Mouse (Mus musculus) macrophage (primary cell): ENCODE measurements around the gene Tbxas1. TPM values are rescaled to one million over a fixed set of nuclear protein-coding genes. Genes with fewer than 3 reads are reported as not detected.

Experiments
- H3K27ac ChIP-seq: fragments of 350-480 bp; formaldehyde crosslinking; 2 replicates; pipeline ENCODE4 v1.9.0; 2021
- H3K36me3 ChIP-seq: fragments of 350-480 bp; formaldehyde crosslinking; 2 replicates; pipeline ENCODE4 v1.9.0; 2021; ENCODE audit errors: inconsistent target
- H3K4me3 ChIP-seq: fragments of 350-480 bp; formaldehyde crosslinking; 2 replicates; pipeline ENCODE4 v1.9.0; 2021; ENCODE audit errors: inconsistent target
- H3K79me2 ChIP-seq: fragments of 350-480 bp; formaldehyde crosslinking; 2 replicates; pipeline ENCODE4 v1.9.0; 2021; ENCODE audit errors: inconsistent target
- WGBS: methylation state at CpG from one replicate; pipeline ENCODE4 v1.1.7; 2026; ENCODE audit warnings: inconsistent platforms; ENCODE audit not compliant: missing documents; 5-methylcytosine and 5-hydroxymethylcytosine counted together
- polyA plus RNA-seq: library from polyadenylated mRNA; stranded (reverse); fragments of 250-400 nt; gene quantifications from 3 replicates; pipeline ENCODE4 v1.2.4, GENCODE M21; 2018; ENCODE audit warnings: inconsistent platforms

Tbxas1 gene
- polyA plus RNA-seq, 1 experiment from 2014 or later, result 131 TPM

- H3K4me3 ChIP-seq, result no peak overlapping the region
- peak overlapping the region; percentile 74 for H3K27ac ChIP-seq
- H3K79me2 ChIP-seq, result peaks cover 94% of the 10 kb centered on the region
- H3K36me3 ChIP-seq, result no peaks in the 10 kb centered on the region
- 95% methylated on average over 2 of the region's 2 CpGs for WGBS
Observed at GRCm38 (mm10) chr6:38870070-38870469, 5.1 kb upstream of the Tbxas1 start.

DNA sequence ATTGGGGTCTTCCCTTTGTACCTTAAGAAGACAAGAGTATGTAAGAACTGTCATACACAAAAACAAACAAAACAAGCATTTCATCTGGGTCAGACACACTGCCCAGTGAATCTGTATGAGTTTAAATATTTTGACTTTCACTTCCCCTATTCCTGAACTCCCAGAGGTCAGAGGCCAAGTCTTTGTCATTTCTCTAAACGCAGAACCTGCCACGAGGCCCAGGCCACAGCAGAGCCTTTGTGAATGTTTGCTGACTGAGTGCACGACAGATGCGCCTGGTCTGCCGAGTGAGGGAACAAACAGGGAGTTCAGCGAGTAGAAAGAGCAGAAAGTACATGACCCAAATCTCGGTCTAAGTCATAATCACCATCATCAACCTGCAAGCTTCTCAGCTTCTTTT, 4.2 kb upstream of the Tbxas1 start:
- H3K79me2 ChIP-seq, result peaks cover 88% of the 10 kb centered on the region
- peak overlapping the region; percentile 74 for H3K27ac ChIP-seq
- no peak overlapping the region for H3K4me3 ChIP-seq
- H3K36me3 ChIP-seq, result no peaks in the 10 kb centered on the region
- WGBS, result 8% methylated on average over 7 of the region's 7 CpGs

DNA sequence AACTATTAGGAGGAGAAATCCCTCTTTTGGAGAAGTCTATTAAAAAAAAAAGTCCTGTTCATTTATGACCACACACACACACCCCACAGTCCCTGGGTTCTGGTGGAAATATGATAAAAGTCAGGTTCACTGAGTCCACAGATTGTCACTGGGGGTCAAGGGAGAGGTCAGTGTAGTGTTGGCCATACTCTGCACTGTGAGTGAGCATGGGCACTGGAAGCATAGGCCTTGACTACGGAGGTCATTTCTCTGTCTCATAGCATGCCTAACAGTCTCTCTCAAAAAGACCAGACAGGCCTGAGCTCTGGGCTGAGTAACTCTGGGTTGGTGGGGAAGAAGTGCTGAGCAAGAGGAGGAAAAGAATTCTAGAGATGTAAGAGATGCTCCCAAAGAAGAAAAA, 1.9 kb upstream of the Tbxas1 start:
- Histone ChIP-seq H3K27ac (no peak overlapping the region), H3K36me3 (no peaks in the 10 kb centered on the region), H3K79me2 (peaks cover 65% of the 10 kb centered on the region), H3K4me3 (no peak overlapping the region)
- WGBS, result 100% methylated on average over 1 of the region's 1 CpGs

GRCm38 (mm10) chr6:38874035-38874434, 1.2 kb upstream of the Tbxas1 start:
- Histone ChIP-seq H3K27ac (peak overlapping the region; percentile 70), H3K79me2 (peaks cover 58% of the 10 kb centered on the region), H3K36me3 (no peaks in the 10 kb centered on the region), H3K4me3 (peak overlapping the region; percentile 89)
- WGBS, result 3% methylated on average over 8 of the region's 8 CpGs

DNA sequence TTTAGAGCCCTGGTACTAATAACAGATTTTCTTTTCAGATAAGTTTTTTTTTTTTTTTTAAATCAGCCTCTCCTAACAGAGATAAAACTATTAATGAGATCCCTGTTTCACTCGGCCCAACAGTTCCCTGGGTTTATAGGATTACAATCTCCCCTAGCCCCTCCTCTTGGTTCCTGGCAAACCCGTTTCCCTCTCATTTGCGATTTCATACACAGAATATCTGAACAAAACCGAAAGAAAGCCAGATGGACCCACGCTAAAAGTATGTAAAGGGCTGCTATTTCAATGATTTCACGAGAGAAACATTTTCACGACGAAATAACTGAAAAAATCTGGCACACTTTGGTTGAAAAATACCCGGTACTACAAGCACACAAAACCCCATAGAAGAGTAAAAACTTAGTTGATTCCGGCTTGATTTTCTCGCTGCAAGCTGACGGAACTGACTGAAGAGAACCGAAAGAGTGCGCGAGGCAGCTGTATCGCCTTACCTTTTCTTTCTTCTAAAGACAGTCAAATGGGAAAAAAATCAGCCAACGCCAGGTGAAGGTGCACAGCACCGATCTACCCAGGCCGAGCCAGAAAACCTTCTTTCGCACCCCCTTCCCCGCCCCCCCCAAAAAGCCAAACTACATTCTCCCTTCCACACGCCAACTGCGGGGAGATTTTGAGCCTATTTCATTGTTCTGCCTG, 493 bp upstream of the Tbxas1 start:
- Histone ChIP-seq H3K79me2 (peaks cover 51% of the 10 kb centered on the region), H3K27ac (peak overlapping the region; percentile 70), H3K36me3 (no peaks in the 10 kb centered on the region), H3K4me3 (peak overlapping the region; percentile 89)
- WGBS, result 3% methylated on average over 23 of the region's 23 CpGs

DNA sequence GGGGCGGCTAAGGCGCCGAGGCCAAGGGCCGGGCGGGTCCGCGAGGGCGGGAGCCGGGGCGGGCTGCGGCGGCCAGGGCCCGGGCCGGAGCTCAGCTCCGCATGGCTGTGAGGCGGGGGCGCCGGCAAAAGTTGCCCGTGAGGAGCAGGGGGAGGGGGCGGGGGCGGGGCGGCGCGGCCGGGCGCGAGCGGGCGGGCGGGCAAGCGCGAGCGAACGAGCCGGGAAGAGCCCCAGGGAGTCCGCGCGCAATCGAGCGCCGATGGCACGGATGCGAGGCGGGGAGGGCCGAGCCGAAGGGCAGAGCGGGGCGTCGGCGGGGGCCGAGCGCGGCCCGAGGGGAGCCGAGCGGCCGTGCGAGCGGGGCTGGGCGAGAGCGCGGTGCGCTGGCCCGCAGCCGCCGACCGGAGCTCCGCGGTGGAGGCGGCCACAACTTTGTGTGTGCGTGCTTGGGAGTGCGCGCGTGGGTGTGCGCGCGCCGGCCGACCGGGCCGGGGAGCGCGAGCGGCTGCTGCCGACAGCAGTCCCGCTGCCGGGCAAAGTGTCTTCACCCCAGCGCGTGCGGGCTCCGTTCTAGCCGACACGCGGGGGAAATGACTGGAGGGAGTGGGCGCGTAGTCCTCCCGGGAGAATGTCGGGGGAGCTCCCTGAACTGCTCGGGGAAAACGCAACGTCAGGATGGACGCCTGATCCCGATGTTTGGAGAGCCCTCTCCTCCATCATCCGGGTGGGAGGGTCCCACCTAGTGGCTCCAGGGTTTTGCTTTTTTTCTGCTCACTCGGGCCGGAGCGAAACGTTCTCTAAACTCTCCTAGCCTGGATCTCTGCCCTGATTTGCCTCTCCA, 1.1 kb downstream of the Tbxas1 start, which contains the start of gene Hipk2:
Gene Hipk2, minus strand, starts transcription at position 95 of the 841 bp plus-strand sequence.
- peaks cover 41% of the 10 kb centered on the region for H3K79me2 ChIP-seq

DNA sequence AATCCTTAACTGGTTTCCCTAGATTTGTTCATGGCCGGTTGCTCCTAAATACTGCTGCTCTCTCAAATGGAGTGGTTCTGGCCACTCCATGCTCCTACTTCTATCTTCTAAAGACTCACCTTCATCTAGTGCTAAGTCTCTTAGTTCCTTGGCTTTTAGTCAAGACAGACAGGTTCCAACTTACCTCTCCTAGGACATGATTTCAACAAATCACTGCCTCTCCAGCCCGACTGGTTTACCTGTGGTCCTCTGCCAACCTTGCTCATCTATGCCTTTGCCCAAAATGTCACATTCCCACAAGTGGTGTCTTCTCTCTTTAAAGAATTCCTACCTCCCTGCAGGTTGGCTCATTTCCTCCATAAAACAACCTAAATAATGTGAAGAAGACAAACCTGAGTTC, 2.5 kb downstream of the Tbxas1 start:
- Histone ChIP-seq H3K27ac (no peak overlapping the region), H3K79me2 (peaks cover 28% of the 10 kb centered on the region), H3K36me3 (no peaks in the 10 kb centered on the region), H3K4me3 (no peak overlapping the region)
- 100% methylated on average over 2 of the region's 2 CpGs for WGBS

More for the DNA sequence above, 1.1 kb downstream of the Tbxas1 start, which contains the start of gene Hipk2:
- Histone ChIP-seq H3K4me3 (peak within 1 kb of the TSS; percentile 89), H3K36me3 (no peaks in the 10 kb centered on the region), H3K27ac (peak within 1 kb of the TSS; percentile 70)
- under 1% methylated on average over 62 of the region's 108 CpGs for WGBS

DNA sequence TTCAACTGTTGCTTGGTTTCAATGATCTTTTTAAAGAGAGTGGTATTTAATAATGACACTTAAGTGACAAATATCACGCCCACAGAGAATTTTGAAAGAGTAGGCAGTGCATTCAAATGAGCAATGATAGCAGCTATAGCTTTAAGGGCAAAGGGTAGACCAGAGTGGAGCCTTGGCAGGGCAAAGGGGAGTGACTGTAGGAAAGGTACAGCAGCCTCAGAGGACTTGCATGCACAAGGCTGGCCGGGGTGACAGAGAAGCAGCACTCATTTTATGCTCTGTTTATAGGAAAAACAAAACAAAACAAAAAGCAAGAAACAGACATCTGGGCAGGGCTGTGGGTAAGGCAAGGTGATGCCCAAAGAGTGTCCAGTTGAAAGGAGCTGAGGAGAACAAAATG, 6.3 kb downstream of the Tbxas1 start:
- Histone ChIP-seq H3K27ac (no peak overlapping the region), H3K79me2 (no peaks in the 10 kb centered on the region), H3K4me3 (no peak overlapping the region), H3K36me3 (no peaks in the 10 kb centered on the region)
- WGBS, result 89% methylated on average over 2 of the region's 2 CpGs

- Histone ChIP-seq H3K36me3 (no peaks in the 10 kb centered on the region), H3K27ac (no peak overlapping the region), H3K79me2 (no peaks in the 10 kb centered on the region), H3K4me3 (no peak overlapping the region)
- 34% methylated on average over 6 of the region's 6 CpGs for WGBS
Observed at GRCm38 (mm10) chr6:38881975-38882374, 6.8 kb downstream of the Tbxas1 start.

- WGBS, result 54% methylated on average over 6 of the region's 6 CpGs
- Histone ChIP-seq H3K79me2 (no peaks in the 10 kb centered on the region), H3K4me3 (no peak overlapping the region), H3K27ac (no peak overlapping the region), H3K36me3 (no peaks in the 10 kb centered on the region)
Observed at GRCm38 (mm10) chr6:38882728-38883171, 7.5 kb downstream of the Tbxas1 start.

- no peaks in the 10 kb centered on the region for H3K79me2 ChIP-seq
- H3K36me3 ChIP-seq, result no peaks in the 10 kb centered on the region
- 98% methylated on average over 3 of the region's 3 CpGs for WGBS
- no peak overlapping the region for H3K27ac ChIP-seq
- H3K4me3 ChIP-seq, result no peak overlapping the region
Observed at GRCm38 (mm10) chr6:38884482-38884881, 9.3 kb downstream of the Tbxas1 start.

- Histone ChIP-seq H3K27ac (no peak overlapping the region), H3K4me3 (no peak overlapping the region), H3K79me2 (no peaks in the 10 kb centered on the region), H3K36me3 (no peaks in the 10 kb centered on the region)
- WGBS, result 92% methylated on average over 1 of the region's 1 CpGs
Observed at GRCm38 (mm10) chr6:38885132-38885531, 9.9 kb downstream of the Tbxas1 start.

GRCm38 (mm10) chr6:38887436-38887835, 12.2 kb downstream of the Tbxas1 start:
- Histone ChIP-seq H3K79me2 (no peaks in the 10 kb centered on the region), H3K4me3 (no peak overlapping the region), H3K36me3 (no peaks in the 10 kb centered on the region), H3K27ac (no peak overlapping the region)
- 98% methylated on average over 4 of the region's 4 CpGs for WGBS

- 93% methylated on average over 6 of the region's 6 CpGs for WGBS
- 0 out of 2 replicates have a peak overlapping the region, but pooled peaks have one; percentile 4 for H3K27ac ChIP-seq
Observed at GRCm38 (mm10) chr6:38889156-38889555, 14.0 kb downstream of the Tbxas1 start.

GRCm38 (mm10) chr6:38892017-38892416, 16.8 kb downstream of the Tbxas1 start:
- peak overlapping the region; percentile 51 for H3K27ac ChIP-seq
- 11% methylated on average over 2 of the region's 2 CpGs for WGBS

More at GRCm38 (mm10) chr6:38889156-38889555, 14.0 kb downstream of the Tbxas1 start:
- H3K36me3 ChIP-seq, result no peaks in the 10 kb centered on the region
- no peaks in the 10 kb centered on the region for H3K79me2 ChIP-seq
- H3K4me3 ChIP-seq, result no peak overlapping the region

More at GRCm38 (mm10) chr6:38892017-38892416, 16.8 kb downstream of the Tbxas1 start:
- Histone ChIP-seq H3K79me2 (no peaks in the 10 kb centered on the region), H3K4me3 (no peak overlapping the region), H3K36me3 (no peaks in the 10 kb centered on the region)
